Comparison of ENCODE assay signal across 7 mouse cellular contexts in genomic region chr5:54154503-54155226, GRCm38 (mm10).
A peak's percentile ranks its signal among the peaks of the same experiment; 100 is the strongest.
DNase-seq lines count a peak whose midpoint lies in the region; ATAC-seq lines count a peak whose summit lies in the region.

No protein-coding gene starts in this region.

- no peak overlapping the region for H3K4me3 ChIP-seq in heart, embryonic 11.5 days (ENCODE audit: low read depth, low read length)
- peak overlapping the region; percentile 28 for H3K4me3 ChIP-seq in midbrain, embryonic 15.5 days

- DNase-seq in 416B (ENCODE audit: low read depth) = peak; percentile 80
- peak; percentile 17 for DNase-seq in CD4-positive helper T cell, adult 2 months (ENCODE audit: low read depth, low spot score)
- peak; percentile 62 to 78 for DNase-seq in cerebellum, postnatal 10 days
- DNase-seq in layer of hippocampus, adult 9-11 months = peak; percentile 46
- peak; percentile 17 for DNase-seq in thymus, postnatal 4 days

- H3K27ac ChIP-seq in heart, embryonic 11.5 days (ENCODE audit: low read depth, low read length) = no peak overlapping the region
- H3K27ac ChIP-seq in midbrain, embryonic 15.5 days = 0 out of 2 replicates have a peak overlapping the region, but pooled peaks have one; percentile 52

- peak overlapping the region; percentile 47 for H3K4me2 ChIP-seq in heart, embryonic 11.5 days
- H3K4me2 ChIP-seq in midbrain, embryonic 15.5 days = peak overlapping the region; percentile 47

- H3K27me3 ChIP-seq in heart, embryonic 11.5 days (ENCODE audit: control insufficient read depth, insufficient read depth, low read length) = peaks cover 6% of the 10 kb centered on the region; the same call in 1 of the 2 replicates
- H3K27me3 ChIP-seq in midbrain, embryonic 15.5 days (replicated peaks) = no peaks in the 10 kb centered on the region

- H3K9me3 ChIP-seq in heart, embryonic 11.5 days (replicated peaks; ENCODE audit: control insufficient read depth, low read length) = no peaks in the 10 kb centered on the region
- no peaks in the 10 kb centered on the region for H3K9me3 ChIP-seq in midbrain, embryonic 15.5 days

- no peak overlapping the region for H3K9ac ChIP-seq in heart, embryonic 11.5 days (ENCODE audit: low read depth, low read length)
- no peak overlapping the region for H3K9ac ChIP-seq in midbrain, embryonic 15.5 days

- peaks cover 24% of the 10 kb centered on the region for H3K4me1 ChIP-seq in heart, embryonic 11.5 days (ENCODE audit: control insufficient read depth, insufficient read depth, low read length)
- H3K4me1 ChIP-seq in midbrain, embryonic 15.5 days = peaks cover 15% of the 10 kb centered on the region

- no peaks in the 10 kb centered on the region for H3K36me3 ChIP-seq in heart, embryonic 11.5 days (ENCODE audit: control insufficient read depth, insufficient read depth, low read length)
- no peaks in the 10 kb centered on the region for H3K36me3 ChIP-seq in midbrain, embryonic 15.5 days (replicated peaks)

- WGBS in heart, embryonic 11.5 days (ENCODE audit: insufficient replicate concordance) = 23% methylated on average over 13 of the region's 13 CpGs
- 26% methylated on average over 13 of the region's 13 CpGs for WGBS in midbrain, embryonic 15.5 days

- no peak for ATAC-seq in heart, embryonic 11.5 days (replicated peaks; ENCODE audit: insufficient number of reproducible peaks, low FRiP score, low TSS enrichment)
- ATAC-seq in midbrain, embryonic 15.5 days (replicated peaks) = peak; percentile 51; the same call in 1 of the 2 replicates

Comparison
In these comparisons a context has a peak if more than half of its experiments do, and no peak if none do; other contexts are left out.
1. DNase-seq: peak in every context shown above with its lines; median percentile 80 in 416B; 70 in cerebellum, postnatal 10 days; 46 in layer of hippocampus, adult 9-11 months; 17 in CD4-positive helper T cell, adult 2 months; 17 in thymus, postnatal 4 days.